Mouse (Mus musculus) ES-E14 (cell line): ENCODE measurements around the gene Alg14. TPM values are rescaled to one million over a fixed set of nuclear protein-coding genes. Genes with fewer than 3 reads are reported as not detected.
A peak's percentile ranks its signal among the peaks of the same experiment; 100 is the strongest.

Experiments used
- DNase-seq: peaks from one replicate; pipeline ENCODE4 v3.0.0-alpha.2; 2013; ENCODE audit warnings: low read depth, low spot score
- H3K27ac ChIP-seq: 2 replicates; pipeline ENCODE4 v1.5.1; 2012; ENCODE audit warnings: low read depth, mild to moderate bottlenecking, low read length, moderate library complexity, mixed read lengths; ENCODE audit not compliant: poor library complexity, insufficient read depth, severe bottlenecking
- H3K36me3 ChIP-seq: 2 replicates; pipeline ENCODE4 v1.6.1; 2012; ENCODE audit warnings: mild to moderate bottlenecking, low read length, moderate library complexity, mixed read lengths; ENCODE audit not compliant: control insufficient read depth, poor library complexity, insufficient read depth, severe bottlenecking
- H3K4me1 ChIP-seq, 2 experiments: fragments of 150-350 bp in 1 of 2; sonication (generic) in 1 of 2; 2 replicates each; pipeline ENCODE4 v1.6.1; 2012; ENCODE audit warnings: low read length in 2 of 2, mild to moderate bottlenecking in 1 of 2, mixed read lengths in 1 of 2; ENCODE audit not compliant: control insufficient read depth in 2 of 2, insufficient read depth in 2 of 2, poor library complexity in 1 of 2
- H3K4me3 ChIP-seq, 2 experiments: fragments of 150-350 bp in 1 of 2; sonication (generic) in 1 of 2; 2 replicates each; pipeline ENCODE4 v1.5.1; 2012; ENCODE audit warnings: low read length in 2 of 2, low read depth in 1 of 2, mild to moderate bottlenecking in 1 of 2, mixed read lengths in 1 of 2; ENCODE audit not compliant: insufficient read depth in 1 of 2, poor library complexity in 1 of 2, severe bottlenecking in 1 of 2
- H3K9ac ChIP-seq: 2 replicates; pipeline ENCODE4 v1.6.1; 2012; ENCODE audit warnings: low read depth, mild to moderate bottlenecking, low read length, mixed read lengths; ENCODE audit not compliant: poor library complexity, insufficient read depth, severe bottlenecking
- H3K9me3 ChIP-seq: fragments of 150-350 bp; sonication (generic); 2 replicates; pipeline ENCODE4 v1.6.1; 2012; ENCODE audit warnings: low read depth, mild to moderate bottlenecking, low read length; ENCODE audit not compliant: control insufficient read depth, insufficient read depth
- CHD2 ChIP-seq: IDR thresholded peaks from 2 replicates; pipeline ENCODE4 v1.6.1; 2014; ENCODE audit warnings: mild to moderate bottlenecking, low read depth, low read length, inconsistent platforms
- HCFC1 ChIP-seq: IDR thresholded peaks from 2 replicates; pipeline ENCODE4 v1.6.1; 2012; ENCODE audit warnings: low read length, inconsistent platforms, borderline replicate concordance; ENCODE audit not compliant: insufficient read depth
- MAFK ChIP-seq: IDR thresholded peaks from 2 replicates; pipeline ENCODE4 v1.6.1; 2014; ENCODE audit warnings: mild to moderate bottlenecking, low read depth, low read length, inconsistent platforms; ENCODE audit not compliant: insufficient read depth
- ZC3H11A ChIP-seq: IDR thresholded peaks from 2 replicates; pipeline ENCODE4 v1.6.1; 2012; ENCODE audit warnings: low read depth, mild to moderate bottlenecking, inconsistent platforms, low read length, borderline replicate concordance
- ZNF384 ChIP-seq: IDR thresholded peaks from 2 replicates; pipeline ENCODE4 v1.6.1; 2012; ENCODE audit warnings: low read depth, low read length, inconsistent platforms
- in situ Hi-C, 2 experiments: fragments of 600-800 bp; cut with MboI; formaldehyde crosslinking; loops; one replicate each; pipeline ENCODE4 v1.15.1; 2025; ENCODE audit warnings: low sequenced_read_pairs in 2 of 2, inconsistent platforms in 1 of 2; ENCODE audit not compliant: unreplicated experiment in 2 of 2
- total RNA-seq: library from RNA; depleted of rRNA; stranded (reverse); fragments of 300-350 nt; gene quantifications from 2 replicates; pipeline ENCODE4 v1.2.3, GENCODE M21; 2012

The Alg14 gene
- total RNA-seq, 1 experiment: 18.4 TPM

- in situ Hi-C loops: no loop called here
- Histone ChIP-seq H3K4me3 (no peak overlapping the region), H3K27ac (no peak overlapping the region), H3K9ac (no peak overlapping the region), H3K36me3 (no peaks in the 10 kb centered on the region), H3K9me3 (no peaks in the 10 kb centered on the region), H3K4me1 (no peaks in the 10 kb centered on the region)
- no peak for TF ChIP-seq ZNF384
- no peak for TF ChIP-seq HCFC1
- TF ChIP-seq CHD2: no peak
- TF ChIP-seq ZC3H11A: no peak
- no peak for TF ChIP-seq MAFK
- DNase-seq: no peak
Observed at GRCm38 (mm10) chr3:121396561-121396960, 105.0 kb downstream of the Alg14 start.

- Histone ChIP-seq H3K9ac (no peak overlapping the region), H3K4me3 (no peak overlapping the region), H3K9me3 (no peaks in the 10 kb centered on the region), H3K27ac (no peak overlapping the region), H3K4me1 (no peaks in the 10 kb centered on the region), H3K36me3 (no peaks in the 10 kb centered on the region)
- TF ChIP-seq ZC3H11A (no peak), MAFK (no peak), HCFC1 (no peak), ZNF384 (no peak), CHD2 (no peak)
- DNase-seq: no peak
- in situ Hi-C loops: no loop called here
Observed at GRCm38 (mm10) chr3:121397007-121397406, 105.4 kb downstream of the Alg14 start.

GRCm38 (mm10) chr3:121401384-121401783, 109.8 kb downstream of the Alg14 start:
- no peak overlapping the region for H3K4me3 ChIP-seq
- DNase-seq: no peak
- no peak overlapping the region for H3K27ac ChIP-seq
- H3K9me3 ChIP-seq: no peaks in the 10 kb centered on the region
- TF ChIP-seq ZC3H11A (no peak), ZNF384 (no peak), HCFC1 (no peak), MAFK (no peak), CHD2 (no peak)
- H3K36me3 ChIP-seq: no peaks in the 10 kb centered on the region
- in situ Hi-C loops: no loop called here
- no peak overlapping the region for H3K9ac ChIP-seq
- peaks cover 0 to 3% of the 10 kb centered on the region in 2 experiments; a peak in 2 of 4 replicates for H3K4me1 ChIP-seq

- Histone ChIP-seq H3K36me3 (no peaks in the 10 kb centered on the region), H3K4me3 (no peak overlapping the region), H3K4me1 (peaks cover 0 to 3% of the 10 kb centered on the region in 2 experiments; a peak in 2 of 4 replicates), H3K27ac (no peak overlapping the region), H3K9ac (no peak overlapping the region), H3K9me3 (no peaks in the 10 kb centered on the region)
- in situ Hi-C loops: no loop called here
- no peak for DNase-seq
- TF ChIP-seq ZC3H11A: no peak
- TF ChIP-seq MAFK: no peak
- TF ChIP-seq HCFC1: no peak
- no peak for TF ChIP-seq ZNF384
- TF ChIP-seq CHD2: no peak
Observed at GRCm38 (mm10) chr3:121402096-121402495, 110.5 kb downstream of the Alg14 start.

- no peak overlapping the region for H3K27ac ChIP-seq
- H3K9ac ChIP-seq: no peak overlapping the region
- no peak for DNase-seq
- H3K36me3 ChIP-seq: no peaks in the 10 kb centered on the region
- in situ Hi-C loops: no loop called here
- TF ChIP-seq CHD2 (no peak), ZNF384 (peak; percentile 78)
- no peaks in the 10 kb centered on the region for H3K9me3 ChIP-seq
- H3K4me3 ChIP-seq: no peak overlapping the region
- H3K4me1 ChIP-seq: peaks cover 0 to 3% of the 10 kb centered on the region in 2 experiments; a peak in 2 of 4 replicates
Observed at GRCm38 (mm10) chr3:121403449-121403848, 111.9 kb downstream of the Alg14 start.
